Mouse (Mus musculus) heart, adult 2 months (tissue): ENCODE results near the gene Cpne8.

Experiments
- CTCF ChIP-seq: fragments of 200-600 bp; IDR thresholded peaks from 2 replicates; pipeline ENCODE4 v1.8.1; 2022; ENCODE audit warnings: antibody characterized with exemption, mild to moderate bottlenecking, moderate library complexity
- EP300 ChIP-seq: fragments of 200-500 bp; IDR thresholded peaks from 2 replicates; pipeline ENCODE4 v1.6.1; 2011; ENCODE audit warnings: low read depth, low read length, control low read depth; ENCODE audit not compliant: insufficient read depth

- TF ChIP-seq EP300: no peak
- no peak for TF ChIP-seq CTCF
These were observed 182.2 kb downstream of the Cpne8 start for GRCm38 (mm10) chr15:90497080-90497479.
